Mouse (Mus musculus) embryonic fibroblast, embryonic 13.5 days (primary cell): ENCODE results near the gene Efcab12.

Source experiments
- CTCF ChIP-seq: IDR thresholded peaks from 2 replicates; pipeline ENCODE4 v1.5.1; 2011; ENCODE audit warnings: mild to moderate bottlenecking, control low read depth, low read length, moderate library complexity, borderline replicate concordance; ENCODE audit not compliant: insufficient read depth
- POLR2A ChIP-seq: IDR thresholded peaks from 2 replicates; pipeline ENCODE4 v1.6.1; 2011; ENCODE audit warnings: low read depth, mild to moderate bottlenecking, control low read depth, low read length, moderate library complexity

DNA sequence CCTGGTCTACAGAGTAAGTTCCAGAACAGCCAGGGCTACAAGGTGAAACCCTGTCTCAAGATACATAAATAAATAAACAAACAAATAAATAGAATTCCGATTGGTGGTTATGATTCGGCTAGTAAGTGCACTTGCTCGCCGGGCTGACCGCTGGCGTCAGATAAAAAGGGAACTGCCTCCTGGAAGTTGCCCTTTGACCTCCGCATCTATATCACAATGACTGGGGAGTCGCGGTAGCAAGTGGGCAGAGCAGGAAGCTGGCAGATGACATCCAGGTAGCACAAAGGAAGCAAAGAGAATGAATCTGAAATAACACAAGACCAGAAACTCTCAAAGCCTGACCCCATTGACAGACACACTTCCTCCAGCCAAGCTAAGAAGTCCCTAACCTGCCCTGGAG, 70.9 kb downstream of the Efcab12 start:
- no peak for TF ChIP-seq CTCF
- no peak for TF ChIP-seq POLR2A
